Mouse (Mus musculus) erythroblast, embryonic 14.5 days (primary cell): Measurements from ENCODE around the gene Ptgis. TPM values are rescaled to one million over a fixed set of nuclear protein-coding genes. Genes with fewer than 3 reads are reported as not detected.

Experiments
- H3K27me3 ChIP-seq: 2 replicates; pipeline ENCODE4 v1.6.1; 2012; ENCODE audit warnings: inconsistent platforms; ENCODE audit not compliant: control insufficient read depth
- H3K36me3 ChIP-seq: 2 replicates; pipeline ENCODE4 v1.6.1; 2012; ENCODE audit warnings: mild to moderate bottlenecking, inconsistent platforms; ENCODE audit not compliant: control insufficient read depth
- H3K4me1 ChIP-seq: 2 replicates; pipeline ENCODE4 v1.6.1; 2012; ENCODE audit warnings: inconsistent platforms; ENCODE audit not compliant: control insufficient read depth
- H3K4me3 ChIP-seq: replicated peaks from 2 replicates; pipeline ENCODE3; 2012; ENCODE audit warnings: moderate library complexity, mild to moderate bottlenecking, inconsistent platforms
- H3K9me3 ChIP-seq: 2 replicates; pipeline ENCODE4 v1.6.1; 2012; ENCODE audit warnings: low read length, inconsistent platforms, mixed read lengths; ENCODE audit not compliant: control insufficient read depth
- GATA1 ChIP-seq: IDR thresholded peaks from 2 replicates; pipeline ENCODE4 v1.6.1; 2012; ENCODE audit warnings: low read length, inconsistent platforms, mixed read lengths
- TAL1 ChIP-seq: IDR thresholded peaks from 3 replicates; pipeline ENCODE4 v1.6.1; 2012; ENCODE audit warnings: low read length, inconsistent platforms, mixed read lengths
- polyA plus RNA-seq: library from polyadenylated mRNA; stranded (reverse); fragments of >175 nt; gene quantifications from 2 replicates; pipeline ENCODE4 v1.2.3, GENCODE M21; 2012

The Ptgis gene
- polyA plus RNA-seq, 1 experiment, result not detected

GRCm38 (mm10) chr2:167222152-167222551 lies 18.3 kb downstream of the Ptgis start:
- Histone ChIP-seq H3K27me3 (no peaks in the 10 kb centered on the region; the same call in 1 of the 2 replicates), H3K36me3 (no peaks in the 10 kb centered on the region), H3K9me3 (peaks cover 3% of the 10 kb centered on the region), H3K4me1 (no peaks in the 10 kb centered on the region), H3K4me3 (no peak overlapping the region)
- TF ChIP-seq TAL1 (no peak), GATA1 (no peak)

- H3K27me3 ChIP-seq, result no peaks in the 10 kb centered on the region; the same call in 1 of the 2 replicates
- no peak overlapping the region for H3K4me3 ChIP-seq
- H3K9me3 ChIP-seq, result peaks cover 10% of the 10 kb centered on the region
- no peaks in the 10 kb centered on the region for H3K36me3 ChIP-seq
- H3K4me1 ChIP-seq, result no peaks in the 10 kb centered on the region
- TF ChIP-seq GATA1, result no peak
- no peak for TF ChIP-seq TAL1
Measured at GRCm38 (mm10) chr2:167221159-167221845, 19.1 kb downstream of the Ptgis start.

GRCm38 (mm10) chr2:167220736-167221135 lies 19.7 kb downstream of the Ptgis start:
- Histone ChIP-seq H3K4me3 (no peak overlapping the region), H3K36me3 (no peaks in the 10 kb centered on the region), H3K27me3 (no peaks in the 10 kb centered on the region; the same call in 1 of the 2 replicates), H3K4me1 (no peaks in the 10 kb centered on the region), H3K9me3 (peaks cover 10% of the 10 kb centered on the region)
- TF ChIP-seq TAL1 (no peak), GATA1 (no peak)

- peaks cover 10% of the 10 kb centered on the region for H3K9me3 ChIP-seq
- H3K4me1 ChIP-seq, result no peaks in the 10 kb centered on the region
- no peak overlapping the region for H3K4me3 ChIP-seq
- no peaks in the 10 kb centered on the region; the same call in 1 of the 2 replicates for H3K27me3 ChIP-seq
- H3K36me3 ChIP-seq, result no peaks in the 10 kb centered on the region
- TF ChIP-seq TAL1, result no peak
- TF ChIP-seq GATA1, result no peak
Measured at GRCm38 (mm10) chr2:167219154-167219775, 21.1 kb downstream of the Ptgis start.

- H3K27me3 ChIP-seq, result no peaks in the 10 kb centered on the region; the same call in 1 of the 2 replicates
- no peaks in the 10 kb centered on the region for H3K4me1 ChIP-seq
- H3K4me3 ChIP-seq, result no peak overlapping the region
- no peaks in the 10 kb centered on the region for H3K36me3 ChIP-seq
- TF ChIP-seq GATA1, result no peak
- TF ChIP-seq TAL1, result no peak
- peaks cover 10% of the 10 kb centered on the region for H3K9me3 ChIP-seq
Measured at GRCm38 (mm10) chr2:167213666-167214065, 26.7 kb downstream of the Ptgis start.

GRCm38 (mm10) chr2:167213076-167213475 lies 27.3 kb downstream of the Ptgis start:
- peaks cover 10% of the 10 kb centered on the region for H3K9me3 ChIP-seq
- no peaks in the 10 kb centered on the region for H3K4me1 ChIP-seq
- TF ChIP-seq GATA1 (no peak), TAL1 (no peak)
- H3K27me3 ChIP-seq, result no peaks in the 10 kb centered on the region; the same call in 1 of the 2 replicates
- H3K36me3 ChIP-seq, result no peaks in the 10 kb centered on the region
- no peak overlapping the region for H3K4me3 ChIP-seq

- H3K27me3 ChIP-seq, result no peaks in the 10 kb centered on the region; the same call in 1 of the 2 replicates
- peaks cover 10% of the 10 kb centered on the region for H3K9me3 ChIP-seq
- no peak for TF ChIP-seq GATA1
- no peak for TF ChIP-seq TAL1
Measured at GRCm38 (mm10) chr2:167212551-167212950, 27.9 kb downstream of the Ptgis start.

GRCm38 (mm10) chr2:167212089-167212488 lies 28.3 kb downstream of the Ptgis start:
- Histone ChIP-seq H3K36me3 (no peaks in the 10 kb centered on the region), H3K27me3 (no peaks in the 10 kb centered on the region; the same call in 1 of the 2 replicates), H3K9me3 (peaks cover 6% of the 10 kb centered on the region), H3K4me3 (no peak overlapping the region), H3K4me1 (no peaks in the 10 kb centered on the region)
- TF ChIP-seq GATA1 (no peak), TAL1 (no peak)

More at GRCm38 (mm10) chr2:167212551-167212950, 27.9 kb downstream of the Ptgis start:
- Histone ChIP-seq H3K36me3 (no peaks in the 10 kb centered on the region), H3K4me1 (no peaks in the 10 kb centered on the region), H3K4me3 (no peak overlapping the region)

- TF ChIP-seq GATA1 (no peak), TAL1 (no peak)
- Histone ChIP-seq H3K4me1 (no peaks in the 10 kb centered on the region), H3K9me3 (no peaks in the 10 kb centered on the region; the same call in 1 of the 2 replicates), H3K27me3 (no peaks in the 10 kb centered on the region), H3K36me3 (no peaks in the 10 kb centered on the region), H3K4me3 (no peak overlapping the region)
Measured at GRCm38 (mm10) chr2:167209900-167210299, 30.5 kb downstream of the Ptgis start.
